Mouse (Mus musculus) limb, embryonic 14.5 days (tissue): ENCODE data around the gene 9930022D16Rik. TPM values are rescaled to one million over a fixed set of nuclear protein-coding genes. Genes with fewer than 3 reads are reported as not detected.
A peak's percentile ranks its signal among the peaks of the same experiment; 100 is the strongest.

Source experiments
- ATAC-seq: fragments of 200-750 bp; cut with Nextera tagmentation; 2 replicates; pipeline ENCODE4 v1.8.0; 2017; ENCODE audit warnings: low read depth, moderate number of reproducible peaks, moderate TSS enrichment; ENCODE audit not compliant: low FRiP score
- DNase-seq: peaks from one replicate; pipeline ENCODE4 v3.0.0-alpha.2; 2015; ENCODE audit warnings: low spot score
- H3K27ac ChIP-seq: fragments of 300-500 bp; sonication (generic); replicated peaks from 2 replicates; pipeline ENCODE4 v1.5.1; 2014; ENCODE audit warnings: low read depth, mild to moderate bottlenecking, low read length, moderate library complexity, mixed read lengths
- H3K27me3 ChIP-seq: fragments of 300-500 bp; sonication (generic); 2 replicates; pipeline ENCODE4 v1.6.1; 2014; ENCODE audit warnings: low read length, mixed read lengths; ENCODE audit not compliant: control insufficient read depth, insufficient read depth
- H3K36me3 ChIP-seq: fragments of 300-500 bp; sonication (generic); 2 replicates; pipeline ENCODE4 v1.6.1; 2014; ENCODE audit warnings: mild to moderate bottlenecking, low read length, moderate library complexity, mixed read lengths; ENCODE audit not compliant: control insufficient read depth, insufficient read depth
- H3K4me1 ChIP-seq: fragments of 300-500 bp; sonication (generic); 2 replicates; pipeline ENCODE4 v1.6.1; 2014; ENCODE audit warnings: antibody characterized with exemption, low read length, mixed read lengths; ENCODE audit not compliant: control insufficient read depth, insufficient read depth
- H3K4me2 ChIP-seq: fragments of 300-500 bp; sonication (generic); replicated peaks from 2 replicates; pipeline ENCODE4 v1.6.1; 2014; ENCODE audit warnings: low read depth, mild to moderate bottlenecking, low read length, moderate library complexity; ENCODE audit not compliant: severe bottlenecking
- H3K4me3 ChIP-seq: fragments of 300-500 bp; sonication (generic); replicated peaks from 2 replicates; pipeline ENCODE4 v1.5.1; 2014; ENCODE audit warnings: low read length
- H3K9ac ChIP-seq: fragments of 300-500 bp; sonication (generic); 2 replicates; pipeline ENCODE4 v1.6.1; 2014; ENCODE audit warnings: mild to moderate bottlenecking, low read depth, low read length, moderate library complexity; ENCODE audit not compliant: severe bottlenecking
- H3K9me3 ChIP-seq: fragments of 300-500 bp; sonication (generic); 2 replicates; pipeline ENCODE4 v1.6.1; 2016; ENCODE audit warnings: low read length; ENCODE audit not compliant: control insufficient read depth
- POLR2A ChIP-seq: fragments of 200-500 bp; IDR thresholded peaks from 2 replicates; pipeline ENCODE4 v1.8.0; 2012; ENCODE audit warnings: inconsistent platforms, mild to moderate bottlenecking, moderate library complexity, borderline replicate concordance; ENCODE audit not compliant: insufficient read depth, insufficient read length; ENCODE audit errors: extremely low read depth
- WGBS: fragments of 180-500 bp; shearing (Covaris S2); extraction: QIAGEN DNeasy Blood & Tissue Kit; methylation state at CpG from one replicate; pipeline ENCODE4 v1.1.7; 2014; 5-methylcytosine and 5-hydroxymethylcytosine counted together
- polyA plus RNA-seq, 2 experiments: library from polyadenylated mRNA; depleted of rRNA in 1 of 2; stranded (reverse) in 1 of 2; unstranded in 1 of 2; fragments of >200 nt; fragmentation: Nextera tagmentation in 1 of 2; extraction: Ambion mirVana in 1 of 2; gene quantifications; 2 replicates each; pipeline versions ENCODE4 v1.2.1 to v1.2.3; 2012 to 2014

Gene 9930022D16Rik
- polyA plus RNA-seq, 2 experiments: not detected

DNA sequence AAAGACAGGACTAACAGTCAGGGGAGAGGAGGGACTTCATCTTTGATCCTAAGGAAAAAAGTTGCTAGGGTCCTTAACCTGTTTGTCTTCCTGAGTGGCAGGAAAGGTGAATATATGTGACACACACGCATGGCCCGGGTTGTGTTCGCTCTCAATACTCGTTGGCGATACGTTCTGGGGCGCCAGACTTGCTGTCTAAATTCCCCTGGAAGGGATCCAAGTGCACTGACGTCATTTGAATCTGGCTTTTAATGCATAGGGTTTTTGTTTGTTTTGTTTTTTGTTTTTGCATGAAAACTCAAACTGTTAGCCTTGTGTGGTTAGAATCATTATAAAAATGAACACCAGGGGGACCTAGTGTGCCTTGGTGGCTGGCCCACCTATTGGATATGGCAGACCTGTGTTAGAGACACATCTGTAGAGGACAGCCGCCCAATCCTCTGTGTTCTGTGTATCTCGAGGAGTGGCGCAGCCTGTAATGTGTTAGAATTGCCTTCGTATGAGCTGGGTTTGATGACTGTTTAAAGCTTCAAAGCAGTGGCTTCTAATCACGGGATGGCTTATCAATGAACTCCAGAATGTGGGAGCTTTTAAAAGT lies 31.8 kb downstream of the 9930022D16Rik start:
- peak; percentile 58; the same call in 1 of the 2 replicates for ATAC-seq
- 43% methylated on average over 13 of the region's 13 CpGs for WGBS
- no peak for TF ChIP-seq POLR2A
- H3K36me3 ChIP-seq: no peaks in the 10 kb centered on the region
- no peaks in the 10 kb centered on the region for H3K4me1 ChIP-seq
- DNase-seq: peak; percentile 72
- H3K9me3 ChIP-seq: no peaks in the 10 kb centered on the region
- H3K4me3 ChIP-seq: no peak overlapping the region
- no peak overlapping the region for H3K4me2 ChIP-seq
- H3K27ac ChIP-seq: no peak overlapping the region
- no peaks in the 10 kb centered on the region for H3K27me3 ChIP-seq
- H3K9ac ChIP-seq: no peak overlapping the region

- no peak for DNase-seq
- no peaks in the 10 kb centered on the region for H3K27me3 ChIP-seq
- H3K9ac ChIP-seq: no peak overlapping the region
- no peak for ATAC-seq
- H3K4me2 ChIP-seq: no peak overlapping the region
- H3K4me3 ChIP-seq: no peak overlapping the region
- no peak for TF ChIP-seq POLR2A
- peaks cover 7% of the 10 kb centered on the region for H3K36me3 ChIP-seq
- H3K27ac ChIP-seq: no peak overlapping the region
- WGBS: 85% methylated on average over 11 of the region's 11 CpGs
- no peaks in the 10 kb centered on the region for H3K4me1 ChIP-seq
- H3K9me3 ChIP-seq: no peaks in the 10 kb centered on the region
Measured at GRCm38 (mm10) chr11:109451169-109451568, 37.5 kb downstream of the 9930022D16Rik start.

DNA sequence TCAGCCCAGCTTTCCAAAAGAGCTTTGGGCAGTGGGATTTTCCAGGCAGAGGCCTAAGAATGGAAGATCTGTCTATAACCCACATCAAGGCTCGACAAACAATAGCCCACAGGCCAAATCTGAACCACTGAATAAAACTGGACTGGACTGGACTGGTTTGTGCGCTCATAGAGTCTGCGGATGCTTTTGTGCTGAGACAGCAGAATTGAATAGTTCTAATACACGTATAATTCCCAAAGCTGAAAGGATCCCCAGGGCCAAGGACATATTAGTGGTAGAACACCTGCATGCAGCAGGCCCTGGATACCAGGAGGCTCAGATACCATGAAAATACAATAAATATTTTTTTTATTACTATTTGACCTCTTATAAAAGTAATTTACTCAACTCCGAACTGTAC lies 42.5 kb downstream of the 9930022D16Rik start:
- no peak overlapping the region for H3K4me2 ChIP-seq
- 83% methylated on average over 5 of the region's 5 CpGs for WGBS
- no peak for TF ChIP-seq POLR2A
- H3K36me3 ChIP-seq: peaks cover 7% of the 10 kb centered on the region
- no peaks in the 10 kb centered on the region for H3K4me1 ChIP-seq
- H3K4me3 ChIP-seq: no peak overlapping the region
- H3K9me3 ChIP-seq: no peaks in the 10 kb centered on the region
- DNase-seq: no peak
- H3K9ac ChIP-seq: no peak overlapping the region
- H3K27me3 ChIP-seq: no peaks in the 10 kb centered on the region
- ATAC-seq: no peak
- H3K27ac ChIP-seq: no peak overlapping the region

DNA sequence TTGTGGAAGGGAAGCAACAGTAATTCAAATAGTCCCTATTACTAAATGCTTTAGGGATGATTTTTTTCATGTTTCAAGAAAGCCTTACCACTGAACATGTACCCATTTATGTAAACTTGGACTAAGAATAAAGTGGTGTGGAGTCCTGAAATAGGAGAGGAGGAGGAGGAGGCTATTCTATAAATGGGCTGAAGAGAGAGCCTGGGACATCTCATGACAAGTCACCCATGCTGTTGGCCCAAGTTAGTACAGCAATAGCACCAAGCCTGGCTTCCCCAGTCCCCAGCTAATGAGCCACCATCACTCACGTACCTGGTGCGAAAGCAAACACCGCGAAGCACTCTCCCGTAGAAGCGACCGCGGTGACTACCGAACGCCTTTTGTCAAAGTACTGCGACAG lies 44.4 kb downstream of the 9930022D16Rik start:
- no peak for ATAC-seq
- H3K36me3 ChIP-seq: peaks cover 7% of the 10 kb centered on the region
- 95% methylated on average over 11 of the region's 11 CpGs for WGBS

DNA sequence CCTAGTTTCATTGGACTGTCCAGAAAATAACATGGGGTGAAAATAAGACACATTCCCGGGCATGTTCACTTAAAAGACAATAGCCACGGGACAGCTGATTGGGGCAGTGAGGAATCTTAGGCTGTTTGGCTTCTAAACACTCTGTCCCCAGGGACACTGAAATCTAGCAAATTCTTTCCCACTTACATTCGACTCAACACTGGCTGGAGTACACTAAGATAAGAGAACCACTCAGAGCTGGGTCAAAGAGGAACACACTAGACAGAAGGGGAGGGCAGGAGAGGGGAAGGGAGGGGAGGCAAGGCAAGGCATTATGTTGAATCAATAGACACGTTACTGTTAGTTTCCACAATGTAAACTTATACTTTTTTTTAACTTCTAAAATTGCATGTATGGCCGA lies 46.9 kb downstream of the 9930022D16Rik start:
- DNase-seq (no peak), ATAC-seq (no peak)
- Histone ChIP-seq H3K36me3 (no peaks in the 10 kb centered on the region; the same call in 1 of the 2 replicates), H3K4me1 (no peaks in the 10 kb centered on the region), H3K4me3 (no peak overlapping the region), H3K9me3 (no peaks in the 10 kb centered on the region), H3K27me3 (no peaks in the 10 kb centered on the region), H3K27ac (no peak overlapping the region), H3K9ac (no peak overlapping the region), H3K4me2 (no peak overlapping the region)
- 81% methylated on average over 5 of the region's 5 CpGs for WGBS
- TF ChIP-seq POLR2A: no peak

More for the DNA sequence above, 44.4 kb downstream of the 9930022D16Rik start:
- Histone ChIP-seq H3K4me1 (no peaks in the 10 kb centered on the region), H3K4me3 (no peak overlapping the region), H3K27me3 (no peaks in the 10 kb centered on the region), H3K27ac (no peak overlapping the region), H3K9ac (no peak overlapping the region), H3K9me3 (no peaks in the 10 kb centered on the region), H3K4me2 (no peak overlapping the region)
- no peak for DNase-seq
- no peak for TF ChIP-seq POLR2A

GRCm38 (mm10) chr11:109465068-109465467 lies 51.4 kb downstream of the 9930022D16Rik start:
- WGBS: 92% methylated on average over 4 of the region's 4 CpGs
- no peak for ATAC-seq
- H3K4me1 ChIP-seq: no peaks in the 10 kb centered on the region
- no peak overlapping the region for H3K4me3 ChIP-seq
- H3K9me3 ChIP-seq: no peaks in the 10 kb centered on the region
- H3K4me2 ChIP-seq: no peak overlapping the region
- no peaks in the 10 kb centered on the region for H3K27me3 ChIP-seq
- H3K27ac ChIP-seq: no peak overlapping the region
- no peaks in the 10 kb centered on the region for H3K36me3 ChIP-seq
- no peak for TF ChIP-seq POLR2A
- DNase-seq: no peak
- H3K9ac ChIP-seq: no peak overlapping the region
